Mouse (Mus musculus) gastrocnemius, postnatal 25 days (tissue): ENCODE data around the gene H2al2a. TPM values are rescaled to one million over a fixed set of nuclear protein-coding genes. Genes with fewer than 3 reads are reported as not detected.
"Not testable (repeated sequence)": the region's sequence is repeated elsewhere in the genome, so short reads cannot be mapped to it uniquely, and the experiment has no call there.

Source experiments
- DNase-seq: peaks from one replicate; pipeline ENCODE4 v3.0.0; 2022
- total RNA-seq, 2 experiments: library from RNA; stranded (reverse); gene quantifications; 1 replicate in 1 of 2; 2 replicates in 1 of 2; pipeline ENCODE4 v1.2.3; 2021

The H2al2a gene
- total RNA-seq, 2 experiments from 2014 or later: not detected

DNA sequence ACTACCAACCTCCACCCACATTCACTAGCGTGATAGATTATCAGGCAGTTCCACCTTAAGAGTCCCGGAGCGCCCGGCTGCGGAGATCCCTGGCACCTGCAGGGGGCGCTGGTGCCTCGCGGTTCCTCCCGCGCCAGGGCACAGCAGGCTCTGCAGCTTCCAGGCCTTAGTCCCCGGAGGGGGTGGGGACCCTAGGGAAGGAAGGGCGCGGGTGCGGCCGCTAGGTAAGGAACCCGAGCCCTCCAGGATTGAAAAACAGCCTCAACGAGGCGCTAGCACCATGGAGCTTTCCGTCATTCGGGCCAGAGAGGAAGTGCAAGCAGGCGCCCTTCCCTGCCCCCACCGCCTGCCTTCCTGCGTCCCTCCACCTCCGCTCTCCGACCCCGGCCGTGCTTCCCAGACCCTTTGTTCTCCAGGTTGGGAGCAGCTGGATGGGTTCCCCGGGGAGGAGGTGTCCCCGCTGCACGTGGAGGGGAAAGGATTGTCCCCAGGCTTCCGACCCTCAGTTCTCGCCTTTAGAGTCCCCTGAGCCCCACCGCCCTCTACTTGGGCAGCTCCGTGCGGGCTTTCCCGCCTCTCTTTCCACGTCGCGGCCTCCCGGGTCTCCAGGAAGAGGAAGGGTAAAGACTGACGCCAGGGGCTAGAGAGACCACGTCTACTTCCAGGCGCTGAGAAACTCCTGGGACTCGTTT, 30.8 kb upstream of the H2al2a start:
- peak; percentile 88 for DNase-seq

DNA sequence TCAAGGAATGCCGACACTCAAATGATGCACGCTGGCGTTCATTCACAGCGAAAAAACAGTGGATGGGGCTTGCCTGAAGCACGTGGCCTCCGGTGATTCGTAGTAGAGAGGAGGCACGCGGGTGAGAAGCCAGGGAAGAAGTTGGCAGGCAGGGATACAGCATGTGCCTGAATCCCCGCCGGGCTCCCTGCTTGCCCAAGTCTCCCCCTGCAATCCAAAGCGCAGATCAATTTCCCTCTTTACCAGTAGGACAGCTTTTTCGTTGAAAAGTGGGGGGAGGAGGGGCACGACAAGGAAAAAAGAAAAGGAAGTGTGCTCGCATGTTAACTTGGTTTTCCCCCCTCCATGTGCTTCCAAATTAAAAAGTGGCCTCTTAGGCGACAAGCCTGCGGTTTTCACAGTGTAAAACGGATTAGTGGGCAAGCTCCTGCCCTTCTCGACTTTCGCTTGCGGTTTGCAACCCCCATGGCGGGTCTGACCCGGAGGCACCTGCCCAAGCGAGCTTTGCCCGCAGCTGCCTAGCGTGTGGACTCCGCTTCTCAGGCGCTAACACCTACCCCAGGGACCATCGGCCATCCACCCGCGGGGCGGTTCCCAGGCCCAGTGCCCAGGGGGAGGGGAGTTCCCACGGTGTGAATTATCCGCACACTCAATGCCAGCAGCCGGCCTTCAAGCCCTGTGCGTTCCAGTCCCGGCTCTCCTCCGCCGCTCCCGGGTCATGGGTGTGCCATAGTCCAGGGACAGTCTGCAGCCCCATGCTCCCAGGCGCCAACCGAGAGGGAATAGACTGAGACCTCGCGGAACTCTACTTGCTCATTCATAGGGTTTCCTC, 29.6 kb upstream of the H2al2a start:
- peak; percentile 69 for DNase-seq

DNA sequence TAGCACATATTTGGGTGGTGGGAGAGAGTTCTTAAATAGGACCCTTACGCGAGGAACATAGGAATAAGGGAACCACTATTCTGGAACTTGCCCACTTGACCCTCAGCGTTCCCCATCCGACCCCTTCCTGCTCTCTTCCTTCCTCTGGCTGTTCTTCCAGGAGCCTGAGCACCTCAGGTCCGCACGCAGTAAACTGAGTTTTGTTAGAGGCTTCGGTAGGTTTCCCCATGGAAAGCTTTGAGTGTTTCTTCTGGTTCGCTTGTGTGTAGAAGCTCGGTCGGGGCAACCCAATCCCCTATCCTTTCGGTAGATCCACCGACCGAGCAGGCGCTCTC, 29.0 kb upstream of the H2al2a start:
- DNase-seq: no peak

DNA sequence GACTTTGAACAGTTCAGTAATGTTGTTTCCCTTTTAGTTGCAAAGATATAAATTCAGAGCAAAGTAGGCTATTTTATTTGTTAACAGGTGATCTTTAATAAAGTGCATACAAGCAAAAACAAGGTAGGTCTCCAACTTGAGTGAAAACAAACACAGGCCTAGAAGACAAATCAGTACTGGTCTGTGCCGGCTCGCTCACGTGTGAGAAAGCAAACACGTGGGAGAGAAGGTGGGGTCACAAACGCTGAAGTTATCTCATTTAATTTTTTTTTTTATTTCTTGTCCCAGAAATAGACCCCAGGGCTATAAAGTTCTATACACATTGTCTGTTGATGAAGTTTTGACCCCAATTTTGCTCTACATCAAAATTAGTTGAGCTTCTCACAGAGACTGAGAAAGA, 28.4 kb upstream of the H2al2a start:
- DNase-seq: no peak

DNA sequence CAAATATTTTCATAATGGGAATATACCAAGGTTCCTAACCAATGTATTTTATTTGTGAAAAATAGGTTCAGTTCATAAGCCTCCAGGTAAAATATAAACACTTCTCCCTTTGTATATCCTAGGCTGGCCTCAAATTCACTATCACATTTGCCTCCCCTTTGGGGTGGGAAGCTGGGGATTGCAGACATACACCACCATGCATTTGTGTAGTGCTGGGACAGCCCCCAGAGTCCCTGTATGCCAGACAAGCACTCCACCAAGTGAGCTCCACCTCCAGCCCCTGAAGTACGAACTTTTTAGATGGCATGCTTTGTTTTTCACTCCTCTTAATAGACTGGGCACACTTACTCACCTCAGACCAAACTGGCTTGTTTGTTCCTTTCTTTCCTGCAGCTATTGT, 26.1 kb upstream of the H2al2a start:
- no peak for DNase-seq

DNA sequence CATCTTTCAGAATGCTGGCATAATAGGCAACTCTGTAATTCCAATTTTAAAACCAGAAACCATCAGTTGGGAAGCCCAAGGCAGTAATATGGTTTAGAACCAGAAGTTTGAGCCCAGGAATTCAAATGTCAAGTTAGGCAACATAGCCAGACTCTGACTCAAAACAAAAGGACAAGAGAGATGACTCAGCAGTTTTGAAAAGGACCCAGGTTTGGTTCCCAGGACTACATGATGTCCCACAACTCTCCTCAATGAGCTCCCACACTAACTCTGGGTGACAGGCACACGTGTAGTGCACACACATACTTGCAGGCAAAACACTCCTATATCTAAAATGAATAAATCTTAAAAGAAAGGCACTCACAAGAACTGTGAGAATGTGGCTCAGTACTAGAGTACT, 22.4 kb upstream of the H2al2a start:
- DNase-seq: no peak

- no peak for DNase-seq
Measured at GRCm38 (mm10) chr2:18017321-18017720, 20.6 kb upstream of the H2al2a start.

GRCm38 (mm10) chr2:18016639-18017038, 19.9 kb upstream of the H2al2a start:
- DNase-seq: no peak

- no peak for DNase-seq
Measured at GRCm38 (mm10) chr2:18015581-18015980, 18.8 kb upstream of the H2al2a start.

DNA sequence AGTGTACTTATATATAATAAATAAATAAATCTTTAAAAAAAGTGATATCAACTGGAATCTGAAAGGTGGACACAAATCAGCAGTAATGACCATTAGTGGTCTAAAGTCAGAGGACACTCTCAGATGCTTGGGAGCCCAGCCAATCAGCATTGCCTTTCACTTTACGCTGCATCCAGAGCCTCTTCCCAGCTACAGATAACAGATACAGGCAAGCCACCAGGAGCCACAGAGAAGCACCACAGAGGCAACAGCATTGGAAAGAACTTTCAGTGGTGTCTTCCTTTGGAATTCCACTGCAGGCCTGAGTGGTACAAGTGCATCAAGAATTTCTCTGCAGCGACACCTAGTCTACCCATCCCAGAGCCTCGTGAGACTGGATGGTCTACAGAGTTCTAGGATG, 16.1 kb upstream of the H2al2a start:
- DNase-seq: no peak

- DNase-seq: no peak
Measured at GRCm38 (mm10) chr2:18011226-18011625, 14.5 kb upstream of the H2al2a start.

GRCm38 (mm10) chr2:18005137-18005536, 8.4 kb upstream of the H2al2a start:
- DNase-seq: no peak

GRCm38 (mm10) chr2:18004286-18004685, 7.5 kb upstream of the H2al2a start:
- DNase-seq: no peak

DNA sequence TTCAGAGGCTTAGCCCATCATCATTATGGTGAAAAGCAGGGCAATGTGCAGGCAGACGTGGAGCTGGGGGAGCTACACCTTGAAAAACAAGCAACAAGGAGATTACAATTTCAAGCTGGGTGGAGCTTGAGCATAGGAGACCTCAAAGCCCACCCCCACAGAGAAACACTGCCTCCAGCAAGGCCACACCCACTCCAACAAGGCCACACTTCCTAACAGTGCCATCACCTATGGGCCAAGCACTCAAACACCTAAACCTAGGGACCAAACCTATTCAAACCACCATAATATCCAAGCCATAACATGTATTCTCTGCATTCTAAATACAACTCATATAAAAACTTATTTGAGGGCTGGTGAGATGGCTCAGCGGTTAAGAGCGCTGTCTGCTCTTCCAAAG, 5.5 kb upstream of the H2al2a start:
- no peak for DNase-seq

DNA sequence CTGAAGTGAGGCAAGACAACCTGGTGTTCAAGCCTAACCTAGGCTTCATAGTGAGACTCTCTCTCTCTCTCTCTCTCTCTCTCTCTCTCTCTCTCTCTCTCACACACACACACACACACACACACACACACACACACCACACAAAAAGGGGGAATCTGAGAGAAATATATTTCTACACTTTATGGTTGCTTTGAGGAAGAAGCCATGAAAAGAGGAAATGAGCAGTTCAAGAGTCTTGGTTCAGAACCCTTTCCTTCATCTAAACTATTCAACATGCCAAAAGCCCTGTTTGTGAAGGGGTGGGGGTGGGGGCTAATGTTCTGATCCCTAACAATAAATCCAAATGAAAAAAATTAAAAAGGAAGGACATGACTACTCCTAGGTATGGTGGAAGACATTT, 7.2 kb downstream of the H2al2a start:
- no peak for DNase-seq

GRCm38 (mm10) chr2:17989115-17989514, 7.6 kb downstream of the H2al2a start:
- DNase-seq: no peak

- DNase-seq: no peak
Measured at GRCm38 (mm10) chr2:17986694-17987093, 10.1 kb downstream of the H2al2a start.

GRCm38 (mm10) chr2:17984774-17985173, 12.0 kb downstream of the H2al2a start:
- DNase-seq: no peak

- no peak for DNase-seq
Measured at GRCm38 (mm10) chr2:17982747-17983146, 14.0 kb downstream of the H2al2a start.

DNA sequence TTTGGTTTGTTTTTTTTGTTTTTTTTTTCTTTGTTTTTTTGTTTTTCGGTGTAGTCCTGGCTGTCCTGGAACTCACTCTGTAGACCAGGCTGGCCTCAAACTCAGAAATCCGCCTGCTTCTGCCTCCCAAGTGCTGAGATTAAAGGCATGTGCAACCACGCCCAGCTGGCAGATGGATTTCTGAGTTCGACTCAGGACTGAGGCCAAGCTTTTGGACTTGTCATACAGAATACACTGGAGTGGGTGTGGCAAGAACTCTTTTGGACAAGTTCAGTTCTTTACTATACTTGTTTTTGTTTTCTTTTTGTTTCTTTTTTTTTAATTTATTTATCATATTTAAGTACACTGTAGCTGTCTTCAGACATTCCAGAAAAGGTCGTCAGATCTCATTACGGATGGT, 18.1 kb downstream of the H2al2a start:
- DNase-seq: no peak

- DNase-seq: not testable (repeated sequence)
Measured at GRCm38 (mm10) chr2:17978251-17978650, 18.5 kb downstream of the H2al2a start.

DNA sequence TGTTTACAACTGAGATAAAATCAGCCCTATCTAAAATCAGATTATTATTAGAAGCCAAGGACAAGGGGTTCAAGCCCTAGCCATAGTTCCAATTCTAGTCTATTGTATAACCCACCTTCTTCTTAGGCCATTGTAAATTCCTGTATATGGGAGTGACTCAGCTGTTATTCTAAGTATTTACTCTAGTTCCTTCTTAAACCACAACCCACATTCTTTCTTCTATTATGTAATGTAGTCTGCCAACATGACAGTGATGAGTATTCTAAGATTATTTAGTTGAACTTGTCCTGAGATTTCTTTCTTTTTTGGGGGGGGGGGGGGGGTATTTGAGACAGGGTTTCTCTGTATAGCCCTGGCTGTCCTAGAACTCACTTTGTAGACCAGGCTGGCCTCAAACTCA, 19.1 kb downstream of the H2al2a start:
- not testable (repeated sequence) for DNase-seq

GRCm38 (mm10) chr2:17975601-17976327, 21.0 kb downstream of the H2al2a start:
- DNase-seq: peak; percentile 34
